8 mouse cellular contexts compared by ENCODE assay signal in genomic region chr1:151345863-151346195, GRCm38 (mm10). TPM values are rescaled to one million over a fixed set of nuclear protein-coding genes. Genes with fewer than 3 reads are reported as not detected.
DNase-seq lines count a peak whose midpoint lies in the region; ATAC-seq and TF ChIP-seq lines count a peak whose summit lies in the region.

No protein-coding gene starts in this region.

- H3K36me3 ChIP-seq in limb, embryonic 13.5 days: peaks cover 8% of the 10 kb centered on the region; the same call in 1 of the 2 replicates

- H3K9ac ChIP-seq in limb, embryonic 13.5 days: peak overlapping the region; percentile 95

- no peak for DNase-seq in cerebellum, adult 2 months
- no peak for DNase-seq in cerebellum, postnatal 10 days
- DNase-seq in thymus, postnatal 0 days (ENCODE audit: low spot score): peak; percentile 31
- DNase-seq in thymus, postnatal 36 days: no peak
- no peak for DNase-seq in adrenal gland, adult 8-10 months
- DNase-seq in layer of hippocampus, postnatal 14 days (ENCODE audit: low spot score in 2 of 2): no peak

- no peak for TF ChIP-seq POLR2A in cerebellum, adult 2 months (IDR thresholded peaks at IDR 0.05; ENCODE audit: borderline replicate concordance, insufficient read depth, low read length)

- no peaks in the 10 kb centered on the region for H3K27me3 ChIP-seq in cerebellum, adult 2 months (ENCODE audit: control insufficient read depth, insufficient read depth, low read length)
- no peaks in the 10 kb centered on the region for H3K27me3 ChIP-seq in limb, embryonic 13.5 days

- H3K4me1 ChIP-seq in cerebellum, adult 2 months (ENCODE audit: control insufficient read depth, insufficient read depth, low read length): peaks cover 3% of the 10 kb centered on the region
- H3K4me1 ChIP-seq in limb, embryonic 13.5 days: peaks cover 38% of the 10 kb centered on the region

- TF ChIP-seq CTCF in cerebellum, adult 2 months (IDR thresholded peaks at IDR 0.05; ENCODE audit: borderline replicate concordance, insufficient read depth, low read depth, low read length): no peak

- no peak for ATAC-seq in limb, embryonic 13.5 days (ENCODE audit: low FRiP score, low read depth)
- no peak for ATAC-seq in monocyte, adult 5-6 weeks (replicated peaks; ENCODE audit: insufficient number of reproducible peaks, low FRiP score, low TSS enrichment, poor library complexity, severe bottlenecking)

- H3K4me2 ChIP-seq in limb, embryonic 13.5 days (replicated peaks): peak overlapping the region; percentile 72

- H3K9me3 ChIP-seq in limb, embryonic 13.5 days: no peaks in the 10 kb centered on the region

- peak overlapping the region; percentile 82 for H3K4me3 ChIP-seq in cerebellum, adult 2 months (replicated peaks; ENCODE audit: insufficient read depth, low read depth, low read length)
- H3K4me3 ChIP-seq in limb, embryonic 13.5 days: peak overlapping the region; percentile 88

- no peak overlapping the region for H3K27ac ChIP-seq in cerebellum, adult 2 months (ENCODE audit: insufficient read depth, low read length)
- H3K27ac ChIP-seq in limb, embryonic 13.5 days: no peak overlapping the region

RNA-seq across cellular contexts. Expression of gene Ivns1abp, which starts 1.6 kb away (rescaled TPM):
- polyA plus RNA-seq in cerebellum, adult 2 months (2012; rRNA removed): 108 and 110 TPM in 2 replicates
- polyA plus RNA-seq in thymus, postnatal 0 days (2015; fragmentation: Nextera tagmentation; extraction: Ambion mirVana): 171 and 193 TPM in 2 replicates
- 274 and 300 TPM in 2 replicates for polyA plus RNA-seq in limb, embryonic 13.5 days (2015; fragmentation: Nextera tagmentation; extraction: Ambion mirVana)
- 269 to 290 TPM (median 273 TPM) in 3 replicates for total RNA-seq in monocyte, adult 5-6 weeks (2017)
- 100 to 1,000 TPM; 116 to 154 (median 139) TPM for total RNA-seq in adrenal gland, adult 8-10 months (2022)
- 100 to 1,000 TPM in 1 of 2 experiments, 10 to 100 TPM in 1; 98.2 to 101 TPM for total RNA-seq in layer of hippocampus, postnatal 14 days (2021)
